Mouse (Mus musculus) forebrain, embryonic 11.5 days (tissue): ENCODE measurements around the gene Zhx3. TPM values are rescaled to one million over a fixed set of nuclear protein-coding genes. Genes with fewer than 3 reads are reported as not detected.

ENCODE experiments used
- ATAC-seq: fragments of 200-750 bp; cut with Nextera tagmentation; replicated peaks from 2 replicates; pipeline ENCODE4 v1.8.0; 2017; ENCODE audit warnings: moderate TSS enrichment; ENCODE audit not compliant: low FRiP score
- DNase-seq: peaks from one replicate; pipeline ENCODE4 v3.0.0-alpha.2; 2017; ENCODE audit warnings: low spot score
- H3K27ac ChIP-seq: fragments of 300-500 bp; sonication (generic); 2 replicates; pipeline ENCODE4 v1.5.1; 2014; ENCODE audit warnings: low read depth, low read length
- H3K27me3 ChIP-seq: fragments of 300-500 bp; sonication (generic); 2 replicates; pipeline ENCODE4 v1.6.1; 2014; ENCODE audit warnings: mild to moderate bottlenecking, low read length, mixed read lengths; ENCODE audit not compliant: control insufficient read depth, insufficient read depth
- H3K36me3 ChIP-seq: fragments of 300-500 bp; sonication (generic); 2 replicates; pipeline ENCODE4 v1.6.1; 2014; ENCODE audit warnings: mild to moderate bottlenecking, low read length, moderate library complexity, mixed read lengths; ENCODE audit not compliant: control insufficient read depth, insufficient read depth
- H3K4me1 ChIP-seq: fragments of 300-500 bp; sonication (generic); replicated peaks from 2 replicates; pipeline ENCODE4 v1.6.1; 2014; ENCODE audit warnings: low read length, mixed read lengths; ENCODE audit not compliant: control insufficient read depth, insufficient read depth
- H3K4me2 ChIP-seq: fragments of 300-500 bp; sonication (generic); 2 replicates; pipeline ENCODE4 v1.6.1; 2014; ENCODE audit warnings: low read depth, mild to moderate bottlenecking, low read length, moderate library complexity, mixed read lengths; ENCODE audit not compliant: severe bottlenecking
- H3K4me3 ChIP-seq: fragments of 300-500 bp; sonication (generic); 2 replicates; pipeline ENCODE4 v1.5.1; 2014; ENCODE audit warnings: low read depth, low read length
- H3K9ac ChIP-seq: fragments of 300-500 bp; sonication (generic); 2 replicates; pipeline ENCODE4 v1.6.1; 2014; ENCODE audit warnings: low read length
- H3K9me3 ChIP-seq: fragments of 300-500 bp; sonication (generic); 2 replicates; pipeline ENCODE4 v1.6.1; 2016; ENCODE audit warnings: low read length, mixed read lengths; ENCODE audit not compliant: control insufficient read depth
- WGBS: fragments of 180-500 bp; shearing (Covaris S2); extraction: QIAGEN DNeasy Blood & Tissue Kit; methylation state at CpG from one replicate; pipeline ENCODE4 v1.1.7; 2014; 5-methylcytosine and 5-hydroxymethylcytosine counted together
- polyA plus RNA-seq: library from polyadenylated mRNA; unstranded; fragments of >200 nt; fragmentation: Nextera tagmentation; extraction: Ambion mirVana; gene quantifications from 2 replicates; pipeline ENCODE4 v1.2.1, GENCODE M21; 2014

The Zhx3 gene
- polyA plus RNA-seq, 1 experiment from 2014 or later: 10.0 TPM

GRCm38 (mm10) chr2:160789046-160789445 is 83.8 kb downstream of the Zhx3 start:
- WGBS: 91% methylated on average over 1 of the region's 1 CpGs
- H3K4me2 ChIP-seq: no peak overlapping the region
- no peaks in the 10 kb centered on the region for H3K4me1 ChIP-seq
- no peak overlapping the region for H3K9ac ChIP-seq
- H3K9me3 ChIP-seq: no peaks in the 10 kb centered on the region
- DNase-seq (no peak), ATAC-seq (no peak)
- H3K27ac ChIP-seq: no peak overlapping the region
- H3K4me3 ChIP-seq: no peak overlapping the region
- H3K36me3 ChIP-seq: no peaks in the 10 kb centered on the region
- no peaks in the 10 kb centered on the region for H3K27me3 ChIP-seq

- H3K9me3 ChIP-seq: no peaks in the 10 kb centered on the region
- no peak overlapping the region for H3K4me2 ChIP-seq
- no peaks in the 10 kb centered on the region for H3K36me3 ChIP-seq
- 86% methylated on average over 1 of the region's 1 CpGs for WGBS
- no peaks in the 10 kb centered on the region for H3K4me1 ChIP-seq
- DNase-seq: no peak
- no peak overlapping the region for H3K9ac ChIP-seq
- ATAC-seq: no peak
- no peaks in the 10 kb centered on the region for H3K27me3 ChIP-seq
- no peak overlapping the region for H3K27ac ChIP-seq
- no peak overlapping the region for H3K4me3 ChIP-seq
Observed at GRCm38 (mm10) chr2:160786333-160786732, 86.5 kb downstream of the Zhx3 start.

GRCm38 (mm10) chr2:160780834-160781219 is 92.0 kb downstream of the Zhx3 start:
- Histone ChIP-seq H3K27me3 (no peaks in the 10 kb centered on the region), H3K9me3 (no peaks in the 10 kb centered on the region), H3K9ac (no peak overlapping the region), H3K4me3 (no peak overlapping the region), H3K4me2 (no peak overlapping the region), H3K36me3 (no peaks in the 10 kb centered on the region), H3K4me1 (no peaks in the 10 kb centered on the region), H3K27ac (no peak overlapping the region)
- no peak for ATAC-seq
- no peak for DNase-seq
- 96% methylated on average over 2 of the region's 2 CpGs for WGBS

GRCm38 (mm10) chr2:160780154-160780833 is 92.5 kb downstream of the Zhx3 start:
- no peak for ATAC-seq
- no peaks in the 10 kb centered on the region for H3K27me3 ChIP-seq

DNA sequence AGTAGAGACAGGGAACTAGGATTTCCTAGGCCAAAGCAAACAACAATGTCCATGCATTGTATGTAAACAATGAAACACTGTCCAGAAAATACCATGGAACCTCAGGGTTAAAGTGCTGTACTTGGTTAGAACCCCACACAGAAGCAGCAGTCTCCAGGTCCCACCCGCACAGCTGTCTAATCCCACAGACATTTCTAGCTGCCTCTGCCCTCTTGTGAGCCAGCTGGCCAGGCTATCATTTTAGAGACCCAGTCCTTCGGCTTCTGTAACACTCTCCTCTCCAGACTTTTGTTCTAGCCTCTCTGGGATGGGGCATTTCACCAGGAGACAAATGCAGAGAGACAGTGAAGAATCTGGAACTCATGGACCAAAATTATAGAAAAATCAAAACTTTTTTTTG is 94.8 kb downstream of the Zhx3 start:
- Histone ChIP-seq H3K4me3 (no peak overlapping the region), H3K9me3 (no peaks in the 10 kb centered on the region), H3K27me3 (no peaks in the 10 kb centered on the region), H3K4me2 (no peak overlapping the region), H3K27ac (no peak overlapping the region), H3K4me1 (no peaks in the 10 kb centered on the region), H3K9ac (no peak overlapping the region), H3K36me3 (no peaks in the 10 kb centered on the region)
- ATAC-seq: no peak
- no peak for DNase-seq
- WGBS: 83% methylated on average over 2 of the region's 2 CpGs

More at GRCm38 (mm10) chr2:160780154-160780833, 92.5 kb downstream of the Zhx3 start:
- H3K4me1 ChIP-seq: no peaks in the 10 kb centered on the region
- no peak overlapping the region for H3K27ac ChIP-seq
- no peak overlapping the region for H3K4me2 ChIP-seq
- 92% methylated on average over 13 of the region's 13 CpGs for WGBS
- no peaks in the 10 kb centered on the region for H3K36me3 ChIP-seq
- H3K4me3 ChIP-seq: no peak overlapping the region
- H3K9me3 ChIP-seq: no peaks in the 10 kb centered on the region
- H3K9ac ChIP-seq: no peak overlapping the region
- DNase-seq: no peak

DNA sequence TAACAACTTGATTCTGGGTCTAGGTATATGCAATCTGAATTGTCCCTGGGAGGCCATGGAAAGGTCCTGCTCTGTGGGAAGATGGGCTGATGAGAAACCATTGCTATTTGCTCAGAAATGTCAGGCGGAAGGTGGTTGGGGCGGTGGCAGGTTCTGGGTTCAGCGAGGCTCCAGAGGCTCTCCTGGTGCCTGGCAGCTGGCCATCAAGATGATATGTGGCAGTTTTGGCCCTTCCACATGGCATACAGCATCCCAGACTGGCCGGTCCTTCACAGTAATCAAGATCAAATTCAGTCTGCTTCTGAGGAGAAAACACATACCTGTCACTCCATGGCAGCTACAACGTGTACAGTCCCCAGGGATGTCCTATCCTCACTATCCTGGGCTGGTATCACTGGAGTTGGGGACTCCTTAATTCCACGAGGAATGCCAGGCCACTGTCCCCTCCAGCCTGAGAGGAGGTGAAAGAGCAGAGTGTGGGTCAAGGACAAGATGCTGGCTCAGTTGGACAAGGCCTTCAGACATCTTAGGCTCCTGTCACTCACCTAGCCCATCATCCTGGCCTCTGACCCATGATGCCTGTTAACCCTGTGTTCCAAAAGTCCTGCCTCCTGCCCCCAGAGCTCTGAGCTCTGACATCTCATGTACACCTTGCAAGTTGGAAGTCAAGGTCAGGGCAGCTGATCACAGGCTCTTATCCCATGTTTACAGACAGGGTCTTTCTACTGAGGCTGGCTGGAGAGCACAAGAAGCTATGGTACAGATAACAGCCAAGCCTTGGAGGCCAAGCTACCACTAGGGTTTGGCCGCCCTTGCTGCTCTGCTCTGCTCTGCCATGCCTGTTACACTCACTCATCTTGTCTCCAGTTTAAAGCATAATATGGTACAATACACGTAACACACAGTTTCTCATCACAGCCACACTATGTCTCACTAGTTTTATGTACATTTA is 101.2 kb downstream of the Zhx3 start:
- no peak overlapping the region for H3K27ac ChIP-seq
- no peak overlapping the region for H3K9ac ChIP-seq
- no peak overlapping the region for H3K4me2 ChIP-seq
- no peak overlapping the region for H3K4me3 ChIP-seq
- ATAC-seq (no peak), DNase-seq (no peak)
- WGBS: 85% methylated on average over 8 of the region's 8 CpGs
- H3K9me3 ChIP-seq: no peaks in the 10 kb centered on the region
- no peaks in the 10 kb centered on the region for H3K27me3 ChIP-seq
- H3K36me3 ChIP-seq: no peaks in the 10 kb centered on the region; the same call in 1 of the 2 replicates
- no peaks in the 10 kb centered on the region for H3K4me1 ChIP-seq

GRCm38 (mm10) chr2:160770871-160771270 is 101.9 kb downstream of the Zhx3 start:
- Histone ChIP-seq H3K4me2 (no peak overlapping the region), H3K27ac (no peak overlapping the region), H3K9me3 (no peaks in the 10 kb centered on the region), H3K36me3 (no peaks in the 10 kb centered on the region; the same call in 1 of the 2 replicates), H3K27me3 (no peaks in the 10 kb centered on the region), H3K4me1 (no peaks in the 10 kb centered on the region), H3K9ac (no peak overlapping the region), H3K4me3 (no peak overlapping the region)
- ATAC-seq: no peak
- DNase-seq: no peak
- WGBS: 84% methylated on average over 1 of the region's 1 CpGs

DNA sequence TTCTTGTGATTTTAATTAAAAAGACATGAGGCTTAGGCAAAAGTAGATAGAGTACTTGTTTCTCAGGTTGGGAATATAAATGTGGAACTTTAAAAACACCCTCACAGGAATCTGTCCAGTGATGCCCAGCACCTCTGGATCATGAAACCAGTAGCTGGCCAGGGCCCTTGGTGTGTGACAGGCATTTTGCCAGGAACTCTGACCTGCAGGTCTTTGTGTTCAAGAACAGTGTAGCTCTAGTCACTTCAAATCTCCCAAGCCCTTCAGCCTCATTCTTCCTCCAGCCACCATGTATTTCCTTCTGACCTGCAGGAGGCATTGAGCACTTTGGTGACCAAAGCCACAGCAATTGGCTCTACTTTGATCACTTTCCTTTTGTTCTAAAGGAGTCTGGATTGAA is 102.4 kb downstream of the Zhx3 start:
- Histone ChIP-seq H3K36me3 (no peaks in the 10 kb centered on the region; the same call in 1 of the 2 replicates), H3K27me3 (no peaks in the 10 kb centered on the region), H3K4me1 (no peaks in the 10 kb centered on the region), H3K4me3 (no peak overlapping the region), H3K9me3 (no peaks in the 10 kb centered on the region), H3K9ac (no peak overlapping the region), H3K27ac (no peak overlapping the region), H3K4me2 (no peak overlapping the region)
- ATAC-seq (no peak), DNase-seq (no peak)
